Mouse (Mus musculus): ENCODE data around the gene Tex50. TPM values are rescaled to one million over a fixed set of nuclear protein-coding genes. Genes with fewer than 3 reads are reported as not detected.
"Not testable (repeated sequence)": the region's sequence is repeated elsewhere in the genome, so short reads cannot be mapped to it uniquely, and the experiment has no call there.

The Tex50 gene
- polyA plus RNA-seq (2015; fragmentation: Nextera tagmentation; extraction: Ambion mirVana) = 0.30 and 0.39 TPM in 2 replicates

- no peaks in the 10 kb centered on the region for H3K9me3 ChIP-seq (replicated peaks)
- no peaks in the 10 kb centered on the region for H3K27me3 ChIP-seq
- H3K4me1 ChIP-seq (replicated peaks) = no peaks in the 10 kb centered on the region
- H3K27ac ChIP-seq = no peak within 1 kb of the TSS
- H3K36me3 ChIP-seq = no peaks in the 10 kb centered on the region
- no peak within 1 kb of the TSS for H3K9ac ChIP-seq
- no peak for ATAC-seq (replicated peaks; ENCODE audit: insufficient number of reproducible peaks, insufficient read depth, low FRiP score, low read depth)
- no peak within 1 kb of the TSS for H3K4me2 ChIP-seq
- WGBS = 86% methylated on average over 3 of the region's 3 CpGs
- H3K4me3 ChIP-seq = no peak within 1 kb of the TSS
These were observed at the start of gene Tex50 for GRCm38 (mm10) chr1:161159214-161159613. Gene Tex50, minus strand, starts transcription at chr1:161159314.

DNA sequence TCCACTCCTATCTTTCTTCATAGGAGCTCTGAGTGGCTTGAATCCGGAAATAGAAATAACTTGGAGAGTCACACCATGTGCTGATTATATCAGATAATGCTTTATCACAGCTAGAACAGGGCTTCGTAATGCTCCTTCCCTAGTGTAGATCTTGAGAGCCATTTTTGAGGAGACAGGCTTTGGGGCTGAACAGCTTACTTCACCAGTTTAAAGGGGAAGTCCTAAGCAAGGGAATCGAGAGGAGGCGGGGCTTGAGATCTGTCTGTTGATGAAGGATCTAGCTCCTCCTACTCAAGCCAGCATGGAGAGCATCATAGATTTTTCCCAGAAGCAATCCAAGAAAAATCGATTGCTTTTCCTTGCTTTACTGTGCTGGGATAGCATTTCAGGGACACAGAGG, 40.7 kb upstream of the Tex50 start:
- no peaks in the 10 kb centered on the region for H3K27me3 ChIP-seq
- H3K4me3 ChIP-seq = no peak overlapping the region
- H3K4me1 ChIP-seq (replicated peaks) = peaks cover 7% of the 10 kb centered on the region
- no peak overlapping the region for H3K27ac ChIP-seq
- H3K4me2 ChIP-seq = no peak overlapping the region
- no peaks in the 10 kb centered on the region for H3K9me3 ChIP-seq (replicated peaks)
- H3K9ac ChIP-seq = no peak overlapping the region
- WGBS = 57% methylated on average over 5 of the region's 5 CpGs
- ATAC-seq (replicated peaks; ENCODE audit: insufficient number of reproducible peaks, insufficient read depth, low FRiP score, low read depth) = no peak
- no peaks in the 10 kb centered on the region for H3K36me3 ChIP-seq

GRCm38 (mm10) chr1:161196364-161196763, 37.2 kb upstream of the Tex50 start:
- H3K4me3 ChIP-seq = peak overlapping the region; percentile 57
- H3K36me3 ChIP-seq; H3K4me1 ChIP-seq (replicated peaks); ATAC-seq (replicated peaks; ENCODE audit: insufficient number of reproducible peaks, insufficient read depth, low FRiP score, low read depth); H3K27me3 ChIP-seq; H3K9me3 ChIP-seq (replicated peaks); H3K9ac ChIP-seq: not testable (repeated sequence)
- H3K4me2 ChIP-seq = peak overlapping the region; percentile 72
- WGBS = 48% methylated on average over 11 of the region's 11 CpGs
- H3K27ac ChIP-seq = peak overlapping the region; percentile 77

DNA sequence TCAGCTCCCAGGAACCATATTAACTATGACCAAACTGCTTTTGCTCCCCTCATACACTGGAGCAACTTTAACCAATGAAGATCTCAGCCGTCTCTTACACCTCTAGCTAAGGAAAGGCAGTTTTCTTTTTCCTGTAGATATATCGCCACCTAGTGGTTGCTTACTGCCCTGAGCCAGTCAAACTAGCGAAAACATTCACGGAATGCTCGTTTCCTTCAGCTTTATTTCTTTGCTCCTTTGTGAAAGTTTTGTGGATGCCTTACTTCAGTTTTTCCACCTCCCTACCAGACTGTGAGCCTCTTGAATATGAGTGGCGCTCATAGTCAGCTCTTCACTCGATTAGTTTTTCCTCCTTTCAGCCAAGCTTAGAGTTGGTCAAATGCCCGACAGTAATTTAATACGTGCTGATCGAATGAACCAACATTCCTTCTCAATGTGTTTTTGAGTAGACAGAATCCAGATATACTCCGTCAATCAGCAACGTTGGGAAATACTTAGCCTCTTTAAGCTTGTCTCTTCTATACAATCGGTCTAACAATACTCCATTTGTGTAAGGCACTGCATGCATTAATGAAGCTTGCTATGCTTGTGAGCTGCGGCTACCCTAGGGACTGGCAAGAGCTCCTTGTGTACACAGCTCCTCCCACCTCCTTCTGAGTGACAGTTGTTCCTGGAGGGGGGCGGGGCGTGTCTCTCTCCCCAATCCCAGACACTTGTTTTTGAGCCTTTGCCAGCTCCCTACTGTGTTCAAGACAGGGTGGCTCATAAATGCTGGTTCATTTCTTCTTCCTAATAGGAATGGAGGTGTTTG, 36.6 kb upstream of the Tex50 start:
- peak overlapping the region; percentile 57 for H3K4me3 ChIP-seq
- ATAC-seq (replicated peaks; ENCODE audit: insufficient number of reproducible peaks, insufficient read depth, low FRiP score, low read depth) = peak; percentile 92
- WGBS = under 1% methylated on average over 16 of the region's 16 CpGs
- H3K27me3 ChIP-seq = no peaks in the 10 kb centered on the region
- H3K36me3 ChIP-seq = no peaks in the 10 kb centered on the region
- peak overlapping the region; percentile 72 for H3K4me2 ChIP-seq
- no peaks in the 10 kb centered on the region for H3K9me3 ChIP-seq (replicated peaks)
- peak overlapping the region; percentile 46 for H3K9ac ChIP-seq
- peaks cover 7% of the 10 kb centered on the region for H3K4me1 ChIP-seq (replicated peaks)
- peak overlapping the region; percentile 77 for H3K27ac ChIP-seq

- WGBS = 67% methylated on average over 9 of the region's 9 CpGs
- H3K27me3 ChIP-seq = no peaks in the 10 kb centered on the region
- no peak overlapping the region for H3K27ac ChIP-seq
- H3K4me2 ChIP-seq = no peak overlapping the region
- H3K4me1 ChIP-seq (replicated peaks) = peaks cover 3% of the 10 kb centered on the region
- H3K9me3 ChIP-seq (replicated peaks) = no peaks in the 10 kb centered on the region
- H3K36me3 ChIP-seq = no peaks in the 10 kb centered on the region
- no peak for ATAC-seq (replicated peaks; ENCODE audit: insufficient number of reproducible peaks, insufficient read depth, low FRiP score, low read depth)
- no peak overlapping the region for H3K9ac ChIP-seq
- no peak overlapping the region for H3K4me3 ChIP-seq
These were observed 31.3 kb upstream of the Tex50 start for GRCm38 (mm10) chr1:161190253-161190910.

DNA sequence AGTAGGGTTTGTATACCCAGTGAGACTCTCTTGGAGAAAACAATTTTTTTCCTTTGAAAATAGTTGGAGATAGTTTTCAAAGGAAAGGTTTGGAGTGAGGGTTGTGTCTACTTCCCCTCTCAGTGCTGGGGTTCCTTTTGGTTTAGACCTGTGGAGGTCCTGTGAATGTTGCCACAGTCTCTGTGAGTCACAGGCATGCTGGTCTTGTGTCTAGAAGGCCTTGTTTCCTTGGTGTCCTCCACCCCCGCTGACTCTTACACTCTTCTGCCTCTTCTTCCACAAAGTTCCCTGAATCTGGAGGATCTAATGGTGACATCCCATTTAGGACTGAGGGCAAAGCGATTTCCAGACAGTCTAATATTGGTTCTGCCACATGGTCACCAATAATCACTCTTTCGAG, 26.3 kb upstream of the Tex50 start:
- H3K4me2 ChIP-seq = no peak overlapping the region
- H3K4me1 ChIP-seq (replicated peaks) = no peaks in the 10 kb centered on the region
- no peak overlapping the region for H3K4me3 ChIP-seq
- H3K9me3 ChIP-seq (replicated peaks) = no peaks in the 10 kb centered on the region
- no peaks in the 10 kb centered on the region for H3K27me3 ChIP-seq
- no peak overlapping the region for H3K9ac ChIP-seq
- WGBS = 76% methylated on average over 3 of the region's 3 CpGs
- H3K36me3 ChIP-seq = no peaks in the 10 kb centered on the region
- no peak for ATAC-seq (replicated peaks; ENCODE audit: insufficient number of reproducible peaks, insufficient read depth, low FRiP score, low read depth)
- no peak overlapping the region for H3K27ac ChIP-seq

DNA sequence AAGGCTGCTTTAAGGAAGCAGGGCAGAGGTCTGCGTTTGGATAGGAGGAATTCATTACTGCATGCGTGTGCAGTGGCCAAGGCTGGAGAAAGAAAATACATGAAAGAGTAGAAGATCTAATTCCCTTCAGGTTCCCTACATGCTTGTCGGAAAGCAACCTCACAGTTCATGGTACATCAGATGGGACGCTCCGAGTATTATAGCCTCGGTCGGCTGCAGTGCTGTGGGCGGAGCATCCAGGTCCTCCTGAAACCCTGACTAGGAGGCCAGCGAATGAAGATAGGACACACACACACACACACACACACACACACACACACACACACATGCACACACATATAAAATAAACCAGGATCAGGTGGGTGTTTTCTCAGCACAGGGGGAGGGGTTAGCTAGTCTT, 24.6 kb upstream of the Tex50 start:
- Histone ChIP-seq H3K36me3 (no peaks in the 10 kb centered on the region), H3K9me3 (replicated peaks) (no peaks in the 10 kb centered on the region), H3K4me3 (no peak overlapping the region), H3K4me2 (no peak overlapping the region), H3K27me3 (no peaks in the 10 kb centered on the region), H3K4me1 (replicated peaks) (no peaks in the 10 kb centered on the region), H3K9ac (no peak overlapping the region), H3K27ac (no peak overlapping the region)
- ATAC-seq (replicated peaks; ENCODE audit: insufficient number of reproducible peaks, insufficient read depth, low FRiP score, low read depth) = no peak
- 48% methylated on average over 9 of the region's 9 CpGs for WGBS

- no peaks in the 10 kb centered on the region for H3K9me3 ChIP-seq (replicated peaks)
- H3K4me1 ChIP-seq (replicated peaks) = no peaks in the 10 kb centered on the region
- no peak overlapping the region for H3K9ac ChIP-seq
- H3K4me3 ChIP-seq = no peak overlapping the region
- no peak overlapping the region for H3K4me2 ChIP-seq
- WGBS = 83% methylated on average over 9 of the region's 9 CpGs
- no peaks in the 10 kb centered on the region for H3K27me3 ChIP-seq
- no peak overlapping the region for H3K27ac ChIP-seq
- no peak for ATAC-seq (replicated peaks; ENCODE audit: insufficient number of reproducible peaks, insufficient read depth, low FRiP score, low read depth)
- H3K36me3 ChIP-seq = no peaks in the 10 kb centered on the region
These were observed 23.3 kb upstream of the Tex50 start for GRCm38 (mm10) chr1:161182386-161182785.

GRCm38 (mm10) chr1:161180674-161181073, 21.6 kb upstream of the Tex50 start:
- H3K36me3 ChIP-seq = no peaks in the 10 kb centered on the region
- H3K9ac ChIP-seq = no peak overlapping the region
- H3K4me3 ChIP-seq = no peak overlapping the region
- 55% methylated on average over 8 of the region's 8 CpGs for WGBS
- no peak overlapping the region for H3K27ac ChIP-seq
- no peak overlapping the region for H3K4me2 ChIP-seq
- no peaks in the 10 kb centered on the region for H3K4me1 ChIP-seq (replicated peaks)
- H3K27me3 ChIP-seq = no peaks in the 10 kb centered on the region
- ATAC-seq (replicated peaks; ENCODE audit: insufficient number of reproducible peaks, insufficient read depth, low FRiP score, low read depth) = no peak
- H3K9me3 ChIP-seq (replicated peaks) = no peaks in the 10 kb centered on the region

DNA sequence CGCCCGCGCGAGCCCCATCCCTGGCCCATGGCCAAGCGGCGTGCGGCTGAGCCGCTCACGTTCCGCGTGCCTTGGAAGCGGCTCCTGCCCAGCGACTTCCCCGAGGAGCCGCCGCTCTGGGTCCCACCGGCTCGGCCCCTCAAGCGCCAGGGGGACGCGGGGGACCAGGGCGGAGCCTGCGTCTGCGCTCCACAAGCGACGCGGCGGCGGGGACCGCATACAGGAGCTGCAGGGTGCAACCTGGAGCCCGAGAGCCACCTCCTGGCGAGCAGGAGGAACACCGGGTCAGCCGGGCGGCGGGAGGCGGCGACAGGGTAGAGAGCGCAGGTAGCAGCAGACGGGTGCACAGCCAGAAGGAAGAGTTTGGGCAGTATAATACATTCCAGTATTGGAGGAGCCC, 11.5 kb upstream of the Tex50 start:
- Histone ChIP-seq H3K27me3 (peaks cover 21% of the 10 kb centered on the region), H3K4me3 (peak overlapping the region; percentile 66), H3K36me3 (no peaks in the 10 kb centered on the region), H3K9me3 (replicated peaks) (no peaks in the 10 kb centered on the region), H3K4me1 (replicated peaks) (peaks cover 2% of the 10 kb centered on the region; the same call in 1 of the 2 replicates), H3K27ac (no peak overlapping the region), H3K4me2 (peak overlapping the region; percentile 91), H3K9ac (peak overlapping the region; percentile 44; the same call in 1 of the 2 replicates)
- 1% methylated on average over 40 of the region's 40 CpGs for WGBS
- ATAC-seq (replicated peaks; ENCODE audit: insufficient number of reproducible peaks, insufficient read depth, low FRiP score, low read depth) = peak; percentile 88

GRCm38 (mm10) chr1:161160266-161160665, 1.2 kb upstream of the Tex50 start:
- 48% methylated on average over 4 of the region's 4 CpGs for WGBS
- H3K9ac ChIP-seq = no peak overlapping the region
- no peaks in the 10 kb centered on the region for H3K9me3 ChIP-seq (replicated peaks)
- no peak for ATAC-seq (replicated peaks; ENCODE audit: insufficient number of reproducible peaks, insufficient read depth, low FRiP score, low read depth)
- H3K4me1 ChIP-seq (replicated peaks) = no peaks in the 10 kb centered on the region
- H3K27me3 ChIP-seq = no peaks in the 10 kb centered on the region
- no peaks in the 10 kb centered on the region for H3K36me3 ChIP-seq
- no peak overlapping the region for H3K4me2 ChIP-seq
- H3K4me3 ChIP-seq = no peak overlapping the region
- H3K27ac ChIP-seq = no peak overlapping the region

Data from heart, embryonic 15.5 days (tissue).